Mouse (Mus musculus): ENCODE measurements at regions not wholly inside any gene's neighbourhood (a gene's known extent, or its start where the extent isn't known, plus 50 kb on each side); places are given as distances from the start of the nearest gene placed in this dataset.

- TF ChIP-seq GABPA (IDR thresholded peaks at IDR 0.05; ENCODE audit: insufficient replicate concordance, low read depth, low read length) (no peak), CTCF (conservative IDR thresholded peaks at IDR 0.05 in 1 of 2, IDR thresholded peaks at IDR 0.05 in 1 of 2; ENCODE audit: low read depth in 2 of 2, low read length in 2 of 2) (no peak), POLR2A (IDR thresholded peaks at IDR 0.05; ENCODE audit: low read depth, low read length) (no peak), KAT2A (IDR thresholded peaks at IDR 0.05; ENCODE audit: insufficient replicate concordance, low read length) (no peak), MXI1 (IDR thresholded peaks at IDR 0.05; ENCODE audit: low read depth, low read length) (no peak), SIN3A (IDR thresholded peaks at IDR 0.05; ENCODE audit: low read length) (no peak), ZMIZ1 (IDR thresholded peaks at IDR 0.05; ENCODE audit: low read depth, low read length) (no peak), MEF2A (IDR thresholded peaks at IDR 0.05; ENCODE audit: borderline replicate concordance, low read depth, low read length) (no peak), MAZ (IDR thresholded peaks at IDR 0.05; ENCODE audit: low read depth, low read length) (no peak), EP300 (IDR thresholded peaks at IDR 0.05; ENCODE audit: low read length) (no peak), ZC3H11A (IDR thresholded peaks at IDR 0.05; ENCODE audit: low read depth, low read length) (no peak), MAFK (IDR thresholded peaks at IDR 0.05; ENCODE audit: insufficient replicate concordance, low read length) (no peak), MYC (IDR thresholded peaks at IDR 0.05; ENCODE audit: low read depth, low read length) (no peak)
These were observed 212.3 kb upstream of the Sfrp2 start for GRCm38 (mm10) chr3:83553858-83554257.

All from CH12.LX (cell line).